Mouse (Mus musculus) cerebellum, adult 2 months (tissue): ENCODE results near the gene Fyn.

Source experiments
- CTCF ChIP-seq: fragments of 200-500 bp; IDR thresholded peaks from 2 replicates; pipeline ENCODE4 v1.5.1; 2011; ENCODE audit warnings: low read depth, mild to moderate bottlenecking, control low read depth, low read length, moderate library complexity, borderline replicate concordance; ENCODE audit not compliant: insufficient read depth
- POLR2A ChIP-seq: fragments of 200-500 bp; IDR thresholded peaks from 2 replicates; pipeline ENCODE4 v1.6.1; 2011; ENCODE audit warnings: low read length, control low read depth, borderline replicate concordance; ENCODE audit not compliant: insufficient read depth

DNA sequence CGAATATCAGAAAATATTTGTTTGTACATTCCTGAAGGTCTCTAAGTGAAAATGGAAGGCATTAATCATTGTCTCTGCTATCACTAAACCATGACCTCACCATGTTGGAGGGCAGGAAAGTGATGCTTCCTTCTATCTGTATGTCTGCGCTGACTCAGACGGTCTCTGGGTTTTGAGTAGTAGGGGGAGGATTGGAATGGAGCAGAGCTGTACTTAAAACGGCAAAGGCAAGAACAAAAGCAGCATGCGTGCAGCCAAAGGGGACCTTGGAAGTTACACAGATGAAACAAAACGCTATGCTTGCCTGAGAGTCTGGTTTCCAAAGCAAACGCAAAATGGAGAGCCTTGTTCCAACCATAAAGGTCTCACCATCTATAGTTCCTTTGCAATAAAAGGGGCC, 202.4 kb downstream of the Fyn start:
- no peak for TF ChIP-seq POLR2A
- no peak for TF ChIP-seq CTCF
